Mouse (Mus musculus): ENCODE results near the gene Ccdc57. TPM values are rescaled to one million over a fixed set of nuclear protein-coding genes. Genes with fewer than 3 reads are reported as not detected.

Ccdc57 gene
- total and polyA plus RNA-seq, 2 experiments from 2014 or later = 6.2 to 7.8 TPM

DNA sequence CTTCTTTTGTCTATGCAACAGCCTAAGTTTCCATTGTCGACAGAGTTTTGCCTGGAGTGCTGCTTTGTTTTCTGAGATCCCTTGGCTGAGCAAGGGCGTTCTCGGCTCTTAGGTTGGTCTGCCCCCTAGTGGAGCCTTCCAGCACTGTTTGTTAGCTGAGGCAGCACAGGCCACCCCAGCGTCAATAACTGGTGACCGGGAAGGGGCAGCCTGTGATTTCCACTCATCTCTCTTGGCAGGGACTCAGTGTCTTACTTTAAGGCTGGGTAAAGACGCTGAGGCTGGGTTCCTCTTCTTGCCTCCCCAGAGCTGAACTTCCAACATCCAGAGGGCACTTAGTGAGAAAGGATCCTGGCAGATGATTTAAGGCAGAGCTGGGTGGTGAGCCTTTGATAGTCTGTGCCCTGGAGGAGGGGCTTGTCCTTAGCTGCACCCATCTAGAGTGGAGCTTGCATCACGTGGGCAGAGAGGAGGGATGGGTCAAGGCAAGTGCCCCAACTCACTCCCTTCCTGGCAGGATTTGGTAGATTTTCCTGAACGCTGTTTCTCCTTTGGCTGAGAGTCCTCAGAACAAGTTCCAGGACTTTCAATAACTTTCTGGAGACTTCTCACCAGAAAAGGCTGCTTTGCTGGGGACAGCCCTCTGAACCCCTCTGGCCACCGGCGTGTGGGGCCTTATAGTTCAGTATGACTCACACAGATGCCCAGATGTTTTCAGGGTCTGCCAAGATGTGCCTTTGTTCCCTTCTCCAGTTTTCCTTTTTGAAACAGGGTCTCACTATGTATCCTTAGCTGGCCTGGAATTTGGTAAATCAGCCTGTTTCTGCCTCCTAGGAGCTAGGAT lies 132.4 kb downstream of the Ccdc57 start:
- peak overlapping the region; percentile 1; the same call in 1 of the 2 replicates for H3K27ac ChIP-seq (ENCODE audit: low read depth, low read length)

DNA sequence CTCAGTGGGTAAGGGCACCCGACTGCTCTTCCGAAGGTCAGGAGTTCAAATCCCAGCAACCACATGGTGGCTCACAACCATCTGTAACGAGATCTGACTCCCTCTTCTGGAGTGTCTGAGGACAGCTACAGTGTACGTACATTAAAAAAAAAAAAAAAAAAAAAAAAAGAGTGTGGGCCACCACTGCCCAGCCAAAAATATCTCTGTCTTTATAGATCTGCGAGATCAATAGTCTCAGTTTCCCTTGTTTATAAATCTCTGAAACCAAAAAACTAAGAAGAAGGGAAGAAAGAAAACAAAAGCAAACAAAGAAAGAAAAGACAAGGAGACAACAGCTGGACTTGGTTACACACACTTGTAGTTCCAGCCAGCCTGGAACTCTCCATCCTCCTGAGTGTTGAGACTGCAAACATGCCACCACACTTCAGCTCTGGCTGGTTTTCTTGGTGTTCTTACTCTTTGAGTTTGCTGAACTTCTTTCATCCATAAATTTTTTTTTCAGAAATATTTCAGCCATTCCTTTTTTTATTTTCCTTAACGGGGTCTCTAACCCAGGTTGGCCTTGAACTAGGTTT lies 133.3 kb downstream of the Ccdc57 start:
- no peak overlapping the region for H3K4me3 ChIP-seq (ENCODE audit: low read depth, low read length)
- ATAC-seq (ENCODE audit: low FRiP score) = no peak
- H3K9me3 ChIP-seq (ENCODE audit: low read length) = no peaks in the 10 kb centered on the region
- H3K27me3 ChIP-seq (ENCODE audit: insufficient read depth, low read length) = no peaks in the 10 kb centered on the region
- no peak for TF ChIP-seq CTCF (IDR thresholded peaks at IDR 0.05)
- no peak for DNase-seq (ENCODE audit: low spot score)
- H3K4me2 ChIP-seq (ENCODE audit: low read depth, low read length, poor library complexity, severe bottlenecking) = no peak overlapping the region
- H3K36me3 ChIP-seq (ENCODE audit: insufficient read depth, low read length) = peaks cover under 1% of the 10 kb centered on the region; the same call in 1 of the 2 replicates
- no peak overlapping the region for H3K27ac ChIP-seq (ENCODE audit: low read depth, low read length)
- WGBS = 83% methylated on average over 6 of the region's 6 CpGs
- no peak overlapping the region for H3K9ac ChIP-seq (replicated peaks; ENCODE audit: low read length, poor library complexity, severe bottlenecking)
- peaks cover 7% of the 10 kb centered on the region for H3K4me1 ChIP-seq (ENCODE audit: insufficient read depth, low read length)

More for the DNA sequence above, 132.4 kb downstream of the Ccdc57 start:
- no peak overlapping the region for H3K9ac ChIP-seq (replicated peaks; ENCODE audit: low read length, poor library complexity, severe bottlenecking)
- H3K9me3 ChIP-seq (ENCODE audit: low read length) = no peaks in the 10 kb centered on the region
- no peak overlapping the region for H3K4me3 ChIP-seq (ENCODE audit: low read depth, low read length)
- no peaks in the 10 kb centered on the region for H3K27me3 ChIP-seq (ENCODE audit: insufficient read depth, low read length)
- DNase-seq (ENCODE audit: low spot score) (peak; percentile 90), ATAC-seq (ENCODE audit: low FRiP score) (0 out of 2 replicates have a peak, but pooled peaks have one; percentile 46)
- H3K36me3 ChIP-seq (ENCODE audit: insufficient read depth, low read length) = peaks cover 2% of the 10 kb centered on the region; the same call in 1 of the 2 replicates
- H3K4me2 ChIP-seq (ENCODE audit: low read depth, low read length, poor library complexity, severe bottlenecking) = no peak overlapping the region
- peak; percentile 92 for TF ChIP-seq CTCF (IDR thresholded peaks at IDR 0.05)
- peaks cover 4% of the 10 kb centered on the region for H3K4me1 ChIP-seq (ENCODE audit: insufficient read depth, low read length)
- WGBS = 13% methylated on average over 10 of the region's 10 CpGs

DNA sequence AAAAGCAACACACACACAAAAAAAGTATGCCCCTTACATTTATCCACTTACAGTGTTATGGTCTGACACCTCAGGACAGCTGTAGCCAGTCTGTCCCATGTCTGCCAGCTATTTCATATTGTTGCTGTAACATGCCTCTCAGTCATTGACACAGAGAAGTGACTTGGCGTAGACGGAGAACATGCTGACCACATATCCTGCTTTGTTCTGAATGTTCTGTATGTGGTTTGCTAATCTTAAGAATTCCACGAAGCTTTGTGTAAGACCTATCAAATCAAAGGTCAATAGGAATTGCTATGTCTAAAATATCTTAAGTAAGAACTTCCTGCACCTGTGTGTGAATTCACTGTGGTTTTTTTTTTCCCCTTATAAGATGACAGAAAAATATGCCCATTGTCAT lies 134.4 kb downstream of the Ccdc57 start:
- peaks cover 5% of the 10 kb centered on the region; the same call in 1 of the 2 replicates for H3K36me3 ChIP-seq (ENCODE audit: insufficient read depth, low read length)
- no peak overlapping the region for H3K9ac ChIP-seq (replicated peaks; ENCODE audit: low read length, poor library complexity, severe bottlenecking)
- H3K9me3 ChIP-seq (ENCODE audit: low read length) = no peaks in the 10 kb centered on the region
- no peaks in the 10 kb centered on the region for H3K27me3 ChIP-seq (ENCODE audit: insufficient read depth, low read length)
- WGBS = 89% methylated on average over 3 of the region's 3 CpGs
- no peak overlapping the region for H3K4me3 ChIP-seq (ENCODE audit: low read depth, low read length)
- no peak overlapping the region for H3K4me2 ChIP-seq (ENCODE audit: low read depth, low read length, poor library complexity, severe bottlenecking)
- DNase-seq (ENCODE audit: low spot score) (no peak), ATAC-seq (ENCODE audit: low FRiP score) (no peak)
- no peak overlapping the region for H3K27ac ChIP-seq (ENCODE audit: low read depth, low read length)
- H3K4me1 ChIP-seq (ENCODE audit: insufficient read depth, low read length) = peaks cover 7% of the 10 kb centered on the region
- TF ChIP-seq CTCF (IDR thresholded peaks at IDR 0.05) = no peak

DNA sequence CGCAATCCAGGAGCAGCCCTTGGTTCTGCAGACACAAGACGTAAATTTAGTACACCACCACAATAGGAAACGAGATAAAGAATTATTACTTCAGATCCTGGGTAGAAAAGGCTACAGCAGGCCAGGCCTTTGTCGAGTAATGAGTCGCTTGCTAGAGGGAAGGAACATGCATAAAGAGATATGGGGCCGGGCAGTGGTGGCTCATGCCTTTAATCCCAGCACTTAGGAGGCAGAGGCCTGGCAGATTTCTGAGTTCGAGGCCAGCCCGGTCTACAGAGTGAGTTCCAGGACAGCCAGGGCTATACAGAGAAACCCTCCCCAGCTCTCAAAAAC lies 136.1 kb downstream of the Ccdc57 start:
- peak overlapping the region; percentile 96 for H3K4me2 ChIP-seq (ENCODE audit: low read depth, low read length, poor library complexity, severe bottlenecking)
- WGBS = 17% methylated on average over 8 of the region's 8 CpGs
- no peaks in the 10 kb centered on the region for H3K9me3 ChIP-seq (ENCODE audit: low read length)
- peaks cover 20% of the 10 kb centered on the region for H3K36me3 ChIP-seq (ENCODE audit: insufficient read depth, low read length)
- H3K4me3 ChIP-seq (ENCODE audit: low read depth, low read length) = peak overlapping the region; percentile 98
- H3K9ac ChIP-seq (replicated peaks; ENCODE audit: low read length, poor library complexity, severe bottlenecking) = peak overlapping the region; percentile 46
- DNase-seq (ENCODE audit: low spot score) (no peak), ATAC-seq (ENCODE audit: low FRiP score) (no peak; the same call in 1 of the 2 replicates)
- H3K27ac ChIP-seq (ENCODE audit: low read depth, low read length) = peak overlapping the region; percentile 80
- H3K27me3 ChIP-seq (ENCODE audit: insufficient read depth, low read length) = no peaks in the 10 kb centered on the region
- peaks cover 7% of the 10 kb centered on the region for H3K4me1 ChIP-seq (ENCODE audit: insufficient read depth, low read length)
- TF ChIP-seq CTCF (IDR thresholded peaks at IDR 0.05) = no peak

DNA sequence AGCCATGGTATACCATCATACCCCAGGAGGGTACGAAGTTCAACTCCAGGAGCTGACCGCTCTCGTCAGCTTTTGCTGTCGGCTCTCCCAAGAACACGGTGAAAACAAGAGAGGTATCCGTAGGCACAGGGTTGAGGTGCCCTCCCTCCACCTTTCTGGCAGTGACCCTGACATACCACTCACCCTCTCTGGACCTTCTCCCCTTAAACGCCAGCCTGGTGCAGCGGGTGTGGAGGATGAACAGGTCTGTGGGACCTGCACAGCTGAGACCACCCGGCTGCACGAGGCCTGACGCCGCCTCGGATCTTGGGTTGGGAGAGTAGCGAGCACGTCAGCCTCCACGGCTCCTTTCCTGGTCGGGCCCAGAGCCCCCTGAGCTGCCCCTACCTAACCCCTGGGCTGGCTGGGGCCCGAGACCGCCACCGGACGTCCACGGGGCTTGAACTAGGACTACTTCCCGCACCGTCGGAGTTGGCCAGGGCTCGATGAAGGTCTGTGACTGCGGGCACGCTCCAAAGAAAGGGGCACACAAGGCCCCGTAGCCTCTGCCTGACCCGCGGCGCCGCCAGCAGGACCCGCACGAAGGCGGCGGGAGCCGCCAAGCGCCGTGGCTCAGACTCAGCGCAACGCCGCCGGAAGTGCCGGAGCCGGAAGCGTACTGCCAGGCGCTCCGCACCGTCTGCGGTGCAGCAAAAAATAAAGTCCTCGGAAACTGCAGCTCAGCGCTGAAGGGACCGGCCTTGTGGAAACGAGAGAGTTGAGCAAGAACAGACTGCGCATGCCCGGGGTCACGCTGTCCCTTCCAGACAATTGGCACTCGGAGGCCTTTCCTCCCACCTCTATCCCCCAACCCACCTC lies 136.7 kb downstream of the Ccdc57 start, which contains the start of gene Dus1l:
Dus1l (minus strand) TSS at position 648 of the 858 bp plus-strand sequence.
- Histone ChIP-seq H3K9me3 (ENCODE audit: low read length) (no peaks in the 10 kb centered on the region), H3K27ac (ENCODE audit: low read depth, low read length) (peak within 1 kb of the TSS; percentile 80), H3K9ac (replicated peaks; ENCODE audit: low read length, poor library complexity, severe bottlenecking) (peak within 1 kb of the TSS; percentile 89), H3K4me1 (ENCODE audit: insufficient read depth, low read length) (peaks cover 7% of the 10 kb centered on the region), H3K4me2 (ENCODE audit: low read depth, low read length, poor library complexity, severe bottlenecking) (peak within 1 kb of the TSS; percentile 96), H3K4me3 (ENCODE audit: low read depth, low read length) (peak within 1 kb of the TSS; percentile 98), H3K36me3 (ENCODE audit: insufficient read depth, low read length) (peaks cover 26% of the 10 kb centered on the region), H3K27me3 (ENCODE audit: insufficient read depth, low read length) (no peaks in the 10 kb centered on the region)
- peak; percentile 88 for ATAC-seq (ENCODE audit: low FRiP score)
- TF ChIP-seq CTCF (IDR thresholded peaks at IDR 0.05) = no peak
- peak; percentile 97 for DNase-seq (ENCODE audit: low spot score)
- 2% methylated on average over 59 of the region's 59 CpGs for WGBS

Measured in midbrain, postnatal 0 days (tissue).